Mouse (Mus musculus) spleen, adult 18-20 months (tissue): ENCODE measurements at regions not wholly inside any gene's neighbourhood (a gene's known extent, or its start where the extent isn't known, plus 50 kb on each side); places are given as distances from the start of the nearest gene placed in this dataset.

ENCODE experiments used
- DNase-seq, 2 experiments: peaks; one replicate each; pipeline ENCODE4 v3.0.0; 2022; ENCODE audit warnings: mixed read lengths in 2 of 2

- no peak for DNase-seq
Measured at GRCm38 (mm10) chr1:127152840-127153239, 52.0 kb upstream of the Mgat5 start.

GRCm38 (mm10) chr1:127135521-127135920 is 69.3 kb upstream of the Mgat5 start:
- no peak for DNase-seq

GRCm38 (mm10) chr1:127131871-127132270 is 72.9 kb upstream of the Mgat5 start:
- DNase-seq, result no peak

GRCm38 (mm10) chr1:127124862-127125261 is 80.0 kb upstream of the Mgat5 start:
- DNase-seq, result no peak

DNA sequence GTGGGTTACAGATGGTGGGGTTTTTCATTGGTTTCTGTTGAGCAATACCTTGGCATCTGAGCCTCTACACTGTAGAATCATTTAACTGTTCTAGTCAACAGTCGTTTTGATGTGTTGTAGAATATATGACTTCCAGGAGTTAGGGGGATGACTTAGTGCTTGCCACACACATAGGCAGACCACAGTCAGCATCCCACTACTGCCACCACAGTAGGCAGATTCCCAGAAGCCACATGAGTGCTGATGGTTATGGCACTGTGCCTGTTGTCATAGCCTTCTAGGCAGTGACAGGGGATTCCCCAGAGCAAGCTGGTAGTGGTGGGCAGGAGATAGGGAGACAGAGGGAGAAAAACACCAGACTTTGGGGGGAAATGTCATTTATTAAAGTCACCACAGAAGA is 86.8 kb upstream of the Mgat5 start:
- no peak for DNase-seq

DNA sequence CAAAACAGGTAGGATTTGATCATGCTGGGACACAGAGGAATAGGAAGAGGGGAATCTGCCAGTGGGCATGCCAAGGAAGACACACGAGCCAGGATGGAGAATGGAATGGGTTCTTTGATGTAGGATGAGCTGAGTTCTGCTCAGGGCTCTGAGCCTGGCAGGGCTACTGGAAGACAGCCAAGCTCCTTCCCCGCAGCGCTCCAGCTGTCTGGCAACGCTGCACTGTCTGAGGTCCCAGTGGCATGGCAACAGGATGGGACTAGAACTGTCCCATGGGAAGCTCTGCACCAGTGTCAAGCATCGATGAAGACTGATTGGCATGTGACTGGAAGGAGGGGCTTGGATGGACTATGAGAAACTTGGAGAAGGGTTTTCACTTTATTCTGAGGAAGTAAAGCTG is 97.3 kb upstream of the Mgat5 start:
- no peak for DNase-seq

- no peak for DNase-seq
Measured at GRCm38 (mm10) chr1:127105861-127106260, 99.0 kb upstream of the Mgat5 start.

DNA sequence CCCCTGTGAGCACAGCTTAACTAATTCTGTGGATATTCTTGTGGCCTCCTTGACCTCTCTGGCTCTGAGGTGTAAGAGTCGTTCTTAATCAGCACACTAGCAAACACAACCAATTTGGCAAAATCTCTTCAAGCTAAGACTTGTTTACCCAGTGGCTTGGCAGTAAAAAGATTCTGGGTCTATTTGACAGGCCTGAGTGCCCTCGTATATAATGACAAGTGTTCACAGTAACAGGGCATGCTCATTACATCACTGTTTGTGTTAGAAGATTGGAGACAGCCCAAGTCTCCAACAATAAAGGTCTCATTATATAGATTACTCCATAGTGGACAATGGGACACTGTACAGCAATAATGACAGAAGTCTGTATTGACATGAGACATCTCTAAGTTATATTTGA is 101.2 kb upstream of the Mgat5 start:
- DNase-seq, result no peak

DNA sequence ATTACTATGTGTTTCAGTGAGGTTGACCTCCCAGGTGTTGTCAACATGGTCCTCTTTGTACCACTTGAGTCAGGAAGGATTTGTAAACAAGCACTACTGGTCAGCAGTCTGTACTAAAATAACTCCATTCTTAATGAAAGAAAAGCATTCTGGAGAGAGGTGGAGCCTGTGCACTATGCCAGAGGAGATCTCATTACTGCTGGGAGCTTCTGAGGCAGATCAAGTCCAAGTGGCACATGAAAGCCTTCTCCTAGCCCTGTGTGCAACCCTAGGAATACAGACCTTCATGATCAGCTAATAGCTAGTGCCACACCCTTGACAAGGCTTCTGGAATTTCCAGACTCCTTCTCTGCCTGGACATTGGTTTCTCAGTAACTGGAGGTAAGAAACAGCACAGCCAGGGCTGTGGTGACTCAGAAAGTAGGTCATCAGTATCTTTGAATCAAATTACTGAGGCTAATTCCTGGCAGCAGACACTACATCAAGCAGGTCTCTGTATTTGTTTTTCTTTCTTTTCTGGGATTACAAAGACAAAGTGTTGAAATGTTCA is 105.9 kb upstream of the Mgat5 start:
- DNase-seq, result no peak

DNA sequence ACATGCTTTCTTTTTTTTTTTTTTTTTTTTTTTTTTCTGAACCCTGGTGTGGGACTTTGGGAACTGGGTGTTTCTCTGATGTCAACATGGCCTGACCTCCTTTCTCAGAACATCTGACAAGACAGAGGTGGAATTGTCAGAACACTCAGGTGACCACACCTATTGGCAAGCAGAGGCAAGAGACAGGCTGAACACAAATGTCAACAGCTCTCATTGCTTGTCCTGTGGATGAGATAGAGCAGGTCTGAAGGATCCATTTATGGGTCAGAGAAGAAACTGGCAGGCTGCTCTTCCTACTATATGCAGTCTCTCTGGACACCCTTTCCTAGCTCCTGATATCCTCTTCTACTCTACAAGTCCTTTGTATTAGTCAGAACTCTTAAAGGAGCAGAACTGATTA is 117.2 kb upstream of the Mgat5 start:
- no peak for DNase-seq

DNA sequence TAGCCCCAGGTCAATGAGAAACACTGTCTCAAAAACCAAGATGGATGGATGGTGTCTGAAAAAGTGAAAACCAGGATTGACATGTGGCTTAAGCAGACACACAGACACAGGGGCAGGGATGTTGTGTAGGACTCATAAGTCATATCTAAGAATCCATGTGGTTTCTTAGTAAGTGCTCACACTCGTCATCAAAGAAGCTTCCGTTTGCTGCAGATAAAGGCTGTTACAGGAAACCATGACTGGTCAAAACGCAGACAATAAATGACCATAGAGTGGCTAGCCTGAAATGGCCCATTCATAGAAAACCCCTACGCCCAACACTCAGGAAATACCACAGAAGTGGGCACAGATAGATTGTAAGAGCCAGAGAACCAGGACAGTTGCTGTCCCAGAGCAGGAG is 118.8 kb upstream of the Mgat5 start:
- no peak for DNase-seq

DNA sequence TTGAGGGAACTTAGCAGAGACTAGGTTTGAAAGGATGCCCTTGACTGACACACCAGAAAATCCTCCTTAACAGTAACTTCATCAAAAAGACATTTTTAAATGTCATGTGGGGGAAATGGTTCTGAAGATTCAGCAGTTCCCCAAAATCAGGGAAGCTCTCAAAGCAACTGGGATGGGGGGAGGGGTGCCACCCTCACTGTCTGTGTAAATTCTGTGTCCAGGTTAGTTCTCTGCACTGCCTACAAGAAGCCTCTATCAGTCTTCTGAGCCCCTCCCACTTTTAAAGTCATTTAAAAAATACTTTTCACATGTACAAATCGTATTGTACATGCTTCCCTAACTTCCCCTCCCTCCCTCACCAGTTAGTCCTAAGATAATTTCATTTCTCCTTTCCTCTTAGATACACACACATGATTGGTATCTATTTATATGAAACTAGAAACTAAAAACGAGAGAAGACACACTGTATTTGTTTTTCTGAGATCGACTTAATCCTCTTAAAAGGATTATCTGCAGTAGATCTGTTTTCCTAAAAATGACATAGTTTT is 121.0 kb upstream of the Mgat5 start:
- DNase-seq, result peak in 1 of 2 experiments; percentile 2

- no peak for DNase-seq
Measured at GRCm38 (mm10) chr1:127079012-127079411, 125.8 kb upstream of the Mgat5 start.

GRCm38 (mm10) chr1:127062430-127062829 is 142.4 kb upstream of the Mgat5 start:
- DNase-seq, result no peak

GRCm38 (mm10) chr1:127045711-127046420 is 158.9 kb upstream of the Mgat5 start:
- DNase-seq, result no peak

DNA sequence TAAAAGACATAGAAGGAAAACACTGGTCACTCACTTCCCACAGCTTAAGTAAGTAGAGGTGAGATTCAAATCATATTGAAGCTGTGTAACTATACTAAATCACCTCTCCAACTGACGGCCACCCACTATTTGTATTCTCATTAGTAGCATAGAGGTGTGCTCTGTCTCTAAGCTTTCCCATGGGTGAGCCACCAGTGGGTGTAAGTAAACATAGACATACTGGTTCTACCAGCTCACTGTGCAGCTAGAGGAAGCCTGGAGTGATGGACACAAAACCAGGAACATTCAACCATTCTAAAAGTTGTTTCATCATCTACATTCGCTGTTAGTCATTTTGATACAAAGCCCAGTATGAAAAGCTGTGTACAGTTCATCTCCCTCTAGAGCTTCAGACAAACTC is 170.1 kb upstream of the Mgat5 start:
- no peak for DNase-seq

DNA sequence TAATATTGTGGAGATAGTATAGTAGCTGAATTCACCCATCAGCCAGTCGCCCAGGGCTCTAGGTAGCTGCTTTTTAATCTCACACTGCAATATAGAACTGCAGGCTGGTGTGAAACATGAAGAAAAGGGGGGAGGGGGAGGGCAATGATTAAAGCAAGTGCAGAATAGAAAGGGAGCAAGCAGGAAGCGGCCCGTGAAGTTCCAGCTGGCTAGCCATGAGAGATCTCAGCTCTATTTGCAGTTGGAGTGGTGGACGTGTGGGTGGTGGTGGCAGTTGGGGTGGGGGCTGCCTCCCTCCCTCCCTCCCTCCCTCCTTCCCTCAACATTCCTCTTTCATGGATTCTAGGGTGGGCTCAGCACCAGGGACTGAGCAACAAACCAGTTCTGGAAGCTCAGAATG is 173.3 kb upstream of the Mgat5 start:
- DNase-seq, result no peak

DNA sequence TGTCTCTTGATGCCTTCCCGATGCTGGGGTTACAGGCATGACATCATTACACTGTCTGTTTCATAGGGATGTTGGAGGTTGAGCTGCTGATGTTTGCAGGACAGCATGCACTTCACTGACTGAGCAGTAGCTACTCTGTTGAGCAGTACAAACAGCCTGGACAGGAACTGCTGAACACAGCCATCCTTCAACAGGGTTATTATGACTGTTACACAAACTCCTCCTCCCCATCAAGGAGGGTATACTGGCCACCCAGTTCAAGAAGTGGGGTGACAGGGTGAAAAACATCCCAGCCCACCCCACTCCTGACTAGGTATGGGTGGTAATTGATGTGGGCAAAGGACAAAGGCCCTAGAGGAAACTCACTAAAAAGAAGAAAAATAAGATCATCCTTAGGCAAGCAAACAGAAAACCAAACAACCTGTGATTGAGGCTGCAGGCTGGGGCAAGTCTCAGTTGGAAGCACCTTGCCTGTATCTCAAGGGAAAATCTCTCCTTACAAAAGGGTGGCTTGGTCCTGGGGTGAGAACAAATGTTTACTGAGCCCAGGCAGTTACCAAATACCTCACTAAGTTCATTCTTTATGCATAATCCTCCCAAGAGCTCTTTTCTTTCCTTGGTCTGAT is 175.8 kb upstream of the Mgat5 start:
- no peak for DNase-seq

- no peak for DNase-seq
Measured at GRCm38 (mm10) chr1:127023100-127023499, 181.7 kb upstream of the Mgat5 start.

DNA sequence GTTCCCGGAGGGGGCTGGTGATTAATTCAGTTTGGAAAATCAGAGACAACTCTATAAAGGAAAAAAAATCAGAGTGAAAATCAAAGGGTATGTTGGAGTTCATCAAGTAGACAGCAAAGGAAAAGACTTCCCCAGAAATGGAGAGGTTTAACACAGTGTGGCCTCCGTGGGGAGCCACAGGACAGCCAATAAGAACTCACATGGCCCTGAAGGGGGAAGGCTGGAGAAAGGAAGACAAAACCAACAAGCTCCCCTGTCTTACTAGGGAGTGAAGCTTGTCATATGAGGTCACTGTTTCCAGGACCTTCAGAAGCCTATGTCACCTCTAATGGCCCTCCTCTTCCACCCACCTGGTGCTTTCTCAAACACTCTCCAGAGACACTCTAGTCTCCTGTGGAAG is 187.1 kb upstream of the Nckap5 start:
- DNase-seq, result no peak

- no peak for DNase-seq
Measured at GRCm38 (mm10) chr1:127015894-127016245, 185.3 kb upstream of the Nckap5 start.

GRCm38 (mm10) chr1:127015042-127015893 is 184.7 kb upstream of the Nckap5 start:
- DNase-seq, result no peak

- DNase-seq, result no peak
Measured at GRCm38 (mm10) chr1:127011901-127012300, 181.3 kb upstream of the Nckap5 start.
